1 mouse cellular context compared by ENCODE assay signal in genomic region chr5:122422071-122422964, GRCm38 (mm10).
TF ChIP-seq lines count a peak whose summit lies in the region.

No protein-coding gene starts in this region.

TF ChIP-seq in CH12.LX, 34 proteins besides CTCF, POLR2A, EP300 and RAD21:
- TF ChIP-seq MAX (IDR thresholded peaks at IDR 0.05; ENCODE audit: low read length): peak; percentile 99
- peak; percentile 60 for TF ChIP-seq ZMIZ1 (IDR thresholded peaks at IDR 0.05; ENCODE audit: low read depth, low read length)
- no peak for TF ChIP-seq MEF2A (IDR thresholded peaks at IDR 0.05; ENCODE audit: borderline replicate concordance, low read depth, low read length)
- no peak for TF ChIP-seq BHLHE40 (IDR thresholded peaks at IDR 0.05; ENCODE audit: low read depth, low read length)
- no peak for TF ChIP-seq USF1 (IDR thresholded peaks at IDR 0.05; ENCODE audit: low read depth, low read length)
- 0 out of 2 replicates have a peak, but pooled peaks have one; percentile 46 for TF ChIP-seq TBP (conservative IDR thresholded peaks at IDR 0.05; ENCODE audit: low read depth, low read length)
- peak; percentile 56 for TF ChIP-seq TCF12 (IDR thresholded peaks at IDR 0.05; ENCODE audit: low read depth, low read length)
- peak; percentile 90 for TF ChIP-seq SIN3A (IDR thresholded peaks at IDR 0.05; ENCODE audit: low read length)
- 0 out of 2 replicates have a peak, but pooled peaks have one; percentile 28 for TF ChIP-seq NRF1 (IDR thresholded peaks at IDR 0.05; ENCODE audit: low read depth, low read length)
- TF ChIP-seq ELF1 (IDR thresholded peaks at IDR 0.05; ENCODE audit: low read depth, low read length): peak; percentile 70
- TF ChIP-seq MYC (IDR thresholded peaks at IDR 0.05; ENCODE audit: low read depth, low read length): no peak
- TF ChIP-seq NELFE (IDR thresholded peaks at IDR 0.05; ENCODE audit: low read depth, low read length): peak; percentile 71
- TF ChIP-seq CHD2 (IDR thresholded peaks at IDR 0.05; ENCODE audit: low read length): no peak
- TF ChIP-seq CHD1 (IDR thresholded peaks at IDR 0.05; ENCODE audit: low read depth, low read length): no peak
- no peak for TF ChIP-seq GABPA (IDR thresholded peaks at IDR 0.05; ENCODE audit: insufficient replicate concordance, low read depth, low read length)
- peak; percentile 74 for TF ChIP-seq MXI1 (IDR thresholded peaks at IDR 0.05; ENCODE audit: low read depth, low read length)
- TF ChIP-seq E2F4 (IDR thresholded peaks at IDR 0.05; ENCODE audit: insufficient replicate concordance, low read depth, low read length): 0 out of 2 replicates have a peak, but pooled peaks have one; percentile 6
- no peak; the same call in none of the 2 replicates for TF ChIP-seq IRF4 (IDR thresholded peaks at IDR 0.05; ENCODE audit: low read depth, low read length)
- TF ChIP-seq MAZ (IDR thresholded peaks at IDR 0.05; ENCODE audit: low read depth, low read length): 0 out of 2 replicates have a peak, but pooled peaks have one; percentile 17
- TF ChIP-seq HCFC1 (IDR thresholded peaks at IDR 0.05; ENCODE audit: low read depth, low read length): peak; percentile 81
TF ChIP-seq in CH12.LX: peak in this region for 12.
